Mouse (Mus musculus) embryonic stem cell, embryonic (primary cell): Measurements from ENCODE around the gene Pcdh7.

Experiments
- CTCF ChIA-PET, 4 experiments: fragments of 300-600 bp in 2 of 4; fragments of 350-600 bp in 2 of 4; sonication (Branson Sonifier 250); formaldehyde crosslinking; loops; one replicate each; lab custom pipeline; 2022; ENCODE audit warnings: inconsistent platforms in 2 of 4; lab: Charles Lee
- POLR2A ChIA-PET, 4 experiments: fragments of 300-600 bp in 2 of 4; fragments of 350-600 bp in 2 of 4; sonication (Branson Sonifier 250); formaldehyde crosslinking; loops; one replicate each; lab custom pipeline; 2022; ENCODE audit warnings: antibody characterized with exemption in 4 of 4, inconsistent platforms in 1 of 4; lab: Charles Lee

Pcdh7 gene

DNA sequence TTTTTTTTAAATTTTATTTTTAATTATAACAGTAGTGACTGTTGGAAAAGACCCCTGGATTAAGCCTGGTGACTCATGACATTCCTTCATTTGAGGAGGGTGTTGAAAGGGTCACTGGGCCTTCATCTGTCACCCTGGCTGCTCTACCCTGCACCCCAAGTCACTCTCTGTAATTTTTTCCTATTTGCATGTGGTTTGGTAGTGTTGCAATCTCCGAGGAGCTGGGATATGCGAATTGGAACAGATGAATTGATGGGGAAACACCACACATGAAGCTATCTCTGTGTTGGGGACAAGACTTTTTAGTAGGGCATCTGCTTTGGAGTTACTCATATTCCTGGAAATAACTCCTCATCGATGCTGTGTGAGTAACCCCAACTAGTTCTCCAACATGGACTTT is 146.5 kb downstream of the Pcdh7 start:
- POLR2A ChIA-PET: interaction anchor here in 1 of 4 experiments (1.2 kb wide), 1 partner anchor 16 kb away, joined by 4 read pairs; no protein-coding TSS in a partner anchor
- CTCF ChIA-PET: no interaction called here

DNA sequence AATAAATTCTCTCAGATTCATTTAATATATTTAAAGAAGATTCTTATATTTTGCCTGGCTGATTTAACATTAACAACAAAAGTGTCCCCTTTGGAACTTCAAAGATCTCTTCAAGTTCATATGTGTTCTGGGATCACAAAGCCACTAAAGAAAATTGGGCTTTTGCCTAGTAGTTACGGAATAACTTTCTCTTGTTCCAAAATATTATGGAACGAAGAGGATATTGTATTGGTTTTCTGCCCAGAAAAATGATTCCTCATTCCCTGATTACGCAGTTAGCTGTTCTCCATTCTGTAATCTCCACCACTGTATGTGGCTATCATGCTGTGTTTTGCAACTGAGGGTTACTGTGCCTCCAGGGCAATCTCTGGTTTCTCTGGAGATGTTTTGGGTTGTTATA is 147.5 kb downstream of the Pcdh7 start:
- ChIA-PET POLR2A (interaction anchor here in 2 of 4 experiments (0.7 to 1.2 kb wide), 2 partner anchors 17 to 39 kb away, joined by 4 to 6 read pairs; no protein-coding TSS in a partner anchor), CTCF (interaction anchor here in 1 of 4 experiments (0.7 kb wide), 1 partner anchor 37 kb away, joined by 3 read pairs; no protein-coding TSS in a partner anchor)

DNA sequence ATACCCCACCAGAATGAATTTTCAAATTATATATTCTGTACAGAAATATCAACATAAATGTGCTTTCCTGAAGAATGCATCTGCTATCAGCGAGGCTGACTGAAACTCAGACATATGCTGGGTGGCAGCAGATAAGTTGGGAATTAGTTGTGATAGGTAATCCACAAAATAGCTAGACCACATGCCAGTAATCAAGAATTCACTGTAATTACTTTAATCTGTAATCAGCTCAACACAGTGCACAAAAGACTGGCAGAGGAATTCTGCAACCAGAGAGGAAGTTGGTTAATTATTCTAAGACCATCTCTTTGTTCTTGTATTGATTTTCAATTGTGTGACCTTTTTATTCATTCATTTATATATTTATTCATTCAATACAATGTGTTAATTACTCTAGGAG is 148.3 kb downstream of the Pcdh7 start:
- ChIA-PET POLR2A (no interaction called here), CTCF (no interaction called here)

DNA sequence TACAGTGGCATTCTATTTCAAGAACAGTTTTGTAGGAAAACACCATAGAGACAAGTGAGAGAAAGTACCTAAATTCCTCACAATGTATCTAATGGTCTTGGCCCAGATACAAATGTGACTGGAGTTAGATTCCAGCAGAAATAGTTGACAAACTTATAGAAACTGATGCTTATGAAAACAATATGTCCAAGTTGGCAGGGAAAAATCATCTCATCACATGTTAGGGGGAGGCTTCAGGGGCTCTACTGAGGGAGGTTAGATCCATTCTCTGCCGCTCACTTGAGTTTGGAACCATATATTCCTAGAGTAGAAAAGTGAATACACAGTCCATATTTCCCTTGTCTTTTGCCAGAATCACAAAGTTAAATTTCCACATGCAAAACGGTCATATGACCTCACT is 150.1 kb downstream of the Pcdh7 start:
- CTCF ChIA-PET: no interaction called here
- POLR2A ChIA-PET: no interaction called here

DNA sequence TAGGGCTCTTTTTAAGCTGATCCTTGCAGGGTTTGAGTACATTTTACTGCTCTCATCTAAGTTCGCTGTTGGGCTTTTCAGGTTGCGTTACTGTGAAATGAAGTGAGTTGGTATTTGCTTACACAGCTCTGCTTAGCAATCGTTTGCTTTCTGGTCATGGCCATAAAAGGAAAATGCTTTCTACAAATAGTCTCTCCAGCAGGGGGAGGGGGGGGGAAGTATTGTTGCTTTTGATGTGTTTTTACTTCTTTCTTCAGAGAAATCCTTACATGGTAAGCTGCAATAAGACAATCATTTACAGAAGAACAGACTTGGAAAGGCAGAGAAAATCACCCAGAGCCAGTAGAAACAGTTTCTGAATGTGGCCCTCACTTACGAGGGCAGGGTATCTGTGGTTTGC is 150.9 kb downstream of the Pcdh7 start:
- POLR2A ChIA-PET: no interaction called here
- CTCF ChIA-PET: no interaction called here

DNA sequence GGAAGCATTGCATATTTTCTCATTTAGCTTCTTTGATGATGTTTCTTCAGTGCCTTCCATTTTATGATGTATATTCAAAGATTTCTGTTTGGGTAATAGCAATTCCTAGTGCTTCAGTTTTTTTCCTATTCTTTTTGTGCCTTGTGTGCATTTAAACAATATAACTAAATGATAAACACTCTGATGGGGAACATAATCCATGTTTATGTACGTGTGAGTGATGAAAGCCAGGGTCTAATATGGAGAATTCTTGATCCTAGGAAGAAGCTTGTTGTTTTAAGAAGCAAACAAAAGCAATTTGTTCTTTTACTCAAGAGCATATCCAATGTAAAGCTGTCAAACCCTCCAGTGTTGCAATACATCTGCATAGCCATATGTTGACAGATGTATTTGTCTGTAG is 153.0 kb downstream of the Pcdh7 start:
- POLR2A ChIA-PET: no interaction called here
- CTCF ChIA-PET: interaction anchor here in 1 of 4 experiments (0.6 kb wide), 1 partner anchor 12 kb away, joined by 6 read pairs; no protein-coding TSS in a partner anchor

DNA sequence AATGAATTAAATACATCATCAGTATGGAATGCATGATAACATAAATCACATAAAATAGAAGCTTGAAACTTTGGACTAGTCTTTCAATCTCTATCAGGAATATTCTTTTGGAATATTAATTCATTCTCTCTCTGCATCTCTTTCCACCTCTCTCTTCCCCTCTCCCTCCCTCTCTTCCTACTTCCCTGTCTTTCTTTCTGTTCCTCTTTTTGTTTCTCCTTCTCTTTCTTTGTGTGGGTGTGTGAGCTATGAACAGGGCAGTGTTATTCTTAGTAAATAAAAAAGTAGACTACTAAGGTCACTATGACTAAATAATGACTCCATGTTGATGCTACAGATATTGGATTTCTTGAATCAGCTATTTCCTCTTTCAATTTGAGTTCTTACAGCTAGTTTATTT is 167.2 kb downstream of the Pcdh7 start:
- POLR2A ChIA-PET: no interaction called here

DNA sequence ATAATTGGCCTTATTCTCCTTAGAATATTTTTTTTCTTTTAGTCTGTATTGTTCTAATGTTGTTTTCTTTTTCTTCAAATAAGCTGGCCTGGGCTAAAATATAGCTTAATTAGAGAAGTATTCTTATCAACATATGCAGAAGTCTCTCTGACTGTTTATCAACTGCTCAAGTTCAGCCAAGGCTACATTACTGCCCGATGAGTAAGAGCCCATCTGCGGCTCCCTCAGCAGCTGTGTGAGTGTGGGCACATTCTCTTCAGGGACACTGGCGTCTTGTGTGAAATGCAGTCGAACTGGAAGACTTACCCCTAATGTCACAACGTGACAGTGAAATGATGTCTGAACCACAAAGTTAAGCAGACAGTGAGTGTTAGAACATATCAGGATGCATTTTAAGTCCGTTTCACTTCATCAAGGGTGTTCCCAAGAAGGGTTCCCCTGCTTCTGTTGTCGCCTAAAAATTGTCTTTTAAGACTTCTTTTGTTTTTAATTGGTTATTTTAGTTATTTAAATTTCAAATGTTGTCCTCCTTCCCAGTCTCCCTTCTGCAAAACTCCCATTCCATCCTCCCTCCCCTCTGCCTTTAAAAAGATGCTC is 181.3 kb downstream of the Pcdh7 start:
- POLR2A ChIA-PET: no interaction called here
- CTCF ChIA-PET: no interaction called here

More for the DNA sequence above, 167.2 kb downstream of the Pcdh7 start:
- CTCF ChIA-PET: no interaction called here

DNA sequence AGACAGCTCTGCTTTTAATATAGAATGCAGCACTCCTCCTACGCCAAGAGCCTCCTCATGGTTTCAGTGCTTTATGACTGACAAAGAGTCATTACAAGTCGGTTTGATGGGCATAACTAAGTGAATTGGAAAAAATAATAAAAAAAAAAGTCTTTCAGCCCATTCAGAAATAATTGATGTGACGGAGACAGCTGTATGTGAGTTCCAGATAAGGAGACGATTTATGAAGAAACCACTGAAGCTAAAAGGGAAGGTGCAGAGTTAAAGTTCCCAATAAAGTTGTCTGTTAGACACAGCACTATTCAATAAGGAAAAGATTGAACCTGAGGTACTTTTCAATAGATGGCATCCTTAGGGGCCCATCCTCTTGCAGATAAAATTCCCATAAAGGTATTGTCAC is 189.5 kb downstream of the Pcdh7 start:
- ChIA-PET POLR2A (interaction anchor here in 1 of 4 experiments (0.7 kb wide), 1 partner anchor 32 kb away, joined by 3 read pairs; no protein-coding TSS in a partner anchor), CTCF (no interaction called here)

DNA sequence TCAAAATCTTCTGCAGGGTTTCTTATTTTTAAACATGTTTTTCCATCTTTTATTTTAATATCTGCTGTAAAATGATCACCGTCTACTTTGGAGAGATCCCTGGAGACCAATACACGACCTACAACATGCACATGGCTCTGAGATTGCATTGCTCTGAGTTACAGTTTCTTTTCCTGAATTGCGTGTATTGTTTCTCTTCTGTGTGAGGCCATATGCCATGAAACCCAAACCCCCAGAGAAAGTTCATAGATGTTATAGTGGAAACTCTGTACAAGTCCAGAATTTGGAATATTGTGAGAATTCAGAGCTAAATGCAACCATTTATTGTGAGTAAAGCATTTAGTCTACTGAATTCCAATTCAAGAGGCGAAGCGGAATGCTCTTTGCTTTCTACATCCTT is 203.4 kb downstream of the Pcdh7 start:
- ChIA-PET POLR2A (no interaction called here), CTCF (no interaction called here)

DNA sequence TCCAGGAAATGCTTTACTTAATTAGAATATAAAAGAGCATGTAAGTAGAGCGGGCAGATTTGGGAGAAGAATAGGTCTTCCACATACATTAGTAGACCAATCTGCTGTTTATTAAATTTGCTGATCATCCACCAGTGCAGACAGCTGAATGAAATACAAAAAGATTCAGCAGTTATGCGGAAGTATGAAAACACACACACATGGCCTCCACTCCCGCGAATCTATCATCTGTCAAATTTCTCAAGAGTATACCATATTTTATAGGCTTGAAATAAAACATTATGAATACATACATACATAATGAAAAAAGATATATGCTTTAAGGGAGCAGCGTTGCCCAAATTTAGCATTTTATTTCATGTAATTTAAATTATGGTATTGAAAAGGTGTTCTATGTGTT is 213.6 kb downstream of the Pcdh7 start:
- ChIA-PET CTCF (no interaction called here), POLR2A (no interaction called here)

DNA sequence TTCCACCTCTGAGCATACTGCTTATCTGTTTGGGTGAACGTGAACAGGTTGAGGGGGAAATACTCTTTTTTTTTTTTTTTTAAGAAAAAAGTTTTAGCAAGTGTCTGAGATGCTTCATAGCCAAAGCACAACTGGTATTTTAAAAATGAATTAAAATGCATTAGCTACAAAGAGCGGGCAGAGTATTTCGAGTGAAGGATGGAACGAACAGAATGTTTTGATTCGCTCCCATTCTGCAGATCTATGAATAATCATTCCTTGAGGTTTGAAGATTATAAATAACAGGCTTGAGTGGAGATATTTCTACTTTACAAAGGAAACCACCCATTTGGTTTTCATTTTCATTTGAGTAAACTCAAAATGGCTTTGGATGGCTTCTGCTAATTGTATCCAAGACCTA is 214.0 kb downstream of the Pcdh7 start:
- POLR2A ChIA-PET: no interaction called here
- CTCF ChIA-PET: no interaction called here

DNA sequence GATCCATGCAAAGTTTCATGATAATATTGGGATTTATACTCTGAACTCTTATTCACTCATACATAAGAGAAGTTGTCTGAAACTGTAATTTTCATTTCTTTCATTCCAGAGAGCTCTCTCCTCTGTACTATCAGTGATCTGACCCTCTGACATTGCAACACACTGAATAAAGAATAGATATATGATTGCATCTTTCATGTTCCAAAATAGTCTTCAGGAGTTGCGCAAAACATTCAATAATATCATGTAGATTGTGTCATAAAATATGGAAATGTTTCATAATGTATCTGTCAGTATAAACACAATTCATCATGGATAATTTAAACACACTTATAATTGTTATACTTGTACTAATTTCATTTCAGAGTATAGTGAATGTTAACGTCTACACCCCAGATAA is 216.9 kb downstream of the Pcdh7 start:
- ChIA-PET CTCF (no interaction called here), POLR2A (no interaction called here)

DNA sequence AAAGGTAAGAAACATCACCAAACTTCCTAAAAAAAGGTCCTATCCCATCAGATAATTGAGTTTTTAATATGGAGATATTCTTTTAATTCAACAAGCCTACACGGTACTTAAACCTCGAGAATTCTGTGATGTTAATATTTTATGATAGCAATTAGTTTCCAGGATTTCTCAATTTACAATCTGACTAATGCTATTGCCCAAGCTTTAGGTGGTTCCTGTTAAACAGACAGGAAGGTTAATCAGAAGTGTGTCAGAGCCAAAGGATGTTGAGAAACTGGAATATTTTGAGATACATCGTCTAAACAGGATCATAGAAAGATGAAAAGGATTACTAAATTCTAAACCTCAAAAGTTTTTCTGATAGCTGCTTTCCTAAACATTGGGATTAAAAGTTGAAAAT is 222.7 kb downstream of the Pcdh7 start:
- ChIA-PET POLR2A (no interaction called here), CTCF (no interaction called here)

DNA sequence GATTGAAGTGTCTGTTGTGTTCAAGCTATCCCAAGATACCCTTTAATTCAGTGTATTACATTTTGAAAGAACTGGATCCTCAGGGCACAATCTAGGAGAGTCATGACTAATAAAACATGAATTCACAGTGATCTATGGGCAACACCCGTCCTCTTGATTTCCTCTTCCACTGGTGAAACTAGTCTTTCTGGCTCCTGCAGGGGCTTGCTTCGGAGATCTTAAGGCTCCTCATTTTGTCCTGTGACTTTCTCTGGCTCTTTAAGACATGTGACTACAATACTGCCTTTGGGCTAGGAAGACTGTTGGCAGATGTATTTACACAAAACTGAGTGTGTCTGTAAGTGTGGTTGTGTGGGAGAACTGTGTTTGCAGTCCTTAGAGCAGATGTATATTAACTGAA is 225.4 kb downstream of the Pcdh7 start:
- ChIA-PET CTCF (no interaction called here), POLR2A (no interaction called here)

DNA sequence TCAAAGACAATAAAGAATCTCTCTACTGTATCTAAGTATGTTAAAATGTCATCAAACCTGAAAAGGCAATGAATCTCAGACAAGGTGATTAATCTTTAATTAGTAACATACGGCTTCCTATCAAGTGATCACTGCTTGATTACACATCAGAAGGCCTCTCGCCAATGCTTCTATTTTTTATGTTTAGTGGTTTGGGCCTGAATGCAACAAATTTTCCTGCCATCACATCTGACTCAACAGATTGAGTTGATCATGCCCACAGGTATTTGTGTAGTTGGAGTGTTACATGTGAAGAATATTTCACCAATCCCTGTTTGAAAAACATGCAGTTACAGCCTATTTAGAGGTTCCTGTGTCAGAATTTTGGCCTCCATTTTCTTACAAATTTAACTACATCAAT is 225.8 kb downstream of the Pcdh7 start:
- ChIA-PET POLR2A (no interaction called here), CTCF (no interaction called here)

DNA sequence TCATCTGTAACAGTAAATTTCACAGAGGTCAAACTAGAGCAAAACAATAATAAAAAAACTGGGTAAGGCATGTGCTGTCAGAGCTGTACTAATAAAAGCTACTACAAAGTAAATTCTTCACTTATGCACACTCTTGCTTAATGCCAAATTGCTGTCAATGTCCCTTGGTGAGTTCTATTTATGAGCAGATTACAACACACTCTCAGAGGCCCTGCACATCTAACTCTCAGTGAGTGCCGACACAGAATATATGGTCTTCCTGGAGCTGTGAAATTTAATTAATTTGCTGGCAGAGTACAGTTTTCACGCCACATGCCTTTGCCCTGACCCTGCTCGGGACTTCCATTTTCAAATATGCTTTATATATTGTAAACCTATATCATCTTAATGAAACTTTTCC is 227.7 kb downstream of the Pcdh7 start:
- CTCF ChIA-PET: no interaction called here
- POLR2A ChIA-PET: no interaction called here

DNA sequence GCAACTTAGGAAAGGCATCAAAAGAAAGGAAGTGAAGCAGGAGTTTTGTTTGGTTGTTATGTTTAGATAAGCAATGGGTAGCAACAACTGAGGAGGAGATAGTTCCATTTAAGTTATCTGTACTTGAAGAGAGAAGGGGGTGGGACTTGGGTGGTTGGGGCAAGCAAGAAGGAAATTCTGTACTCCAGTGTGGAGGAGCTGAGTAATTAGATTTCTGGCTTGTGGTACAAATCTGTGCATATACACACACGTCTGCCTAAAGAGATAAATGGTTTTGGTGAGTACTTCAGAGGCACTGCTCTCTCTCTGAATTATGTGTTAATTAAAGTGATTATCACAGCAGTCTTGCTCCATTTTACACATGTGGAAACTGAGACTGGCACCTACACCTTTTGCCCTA is 241.6 kb downstream of the Pcdh7 start:
- POLR2A ChIA-PET: no interaction called here
- CTCF ChIA-PET: no interaction called here

DNA sequence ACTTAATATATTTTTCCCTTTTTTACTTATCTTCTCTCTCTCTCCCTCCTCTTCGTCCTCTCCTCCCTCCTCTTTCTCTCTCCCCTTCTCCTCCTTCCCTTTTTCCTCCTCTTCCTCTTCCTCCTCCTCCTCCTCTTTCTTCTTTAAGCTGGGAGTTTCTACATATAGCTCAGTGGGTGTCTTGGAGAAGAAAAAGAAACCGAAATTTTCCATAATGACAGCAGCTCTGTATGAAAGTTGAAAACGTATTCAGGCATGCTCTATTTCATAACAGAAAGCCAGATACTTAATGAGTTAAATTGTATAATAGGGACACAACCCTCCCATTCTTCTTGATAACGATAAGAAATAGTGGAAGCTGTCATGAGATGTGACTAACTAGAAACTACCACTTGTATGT is 246.0 kb downstream of the Pcdh7 start:
- CTCF ChIA-PET: interaction anchor here in 1 of 4 experiments (0.6 kb wide), 1 partner anchor 194 kb away, joined by 3 read pairs; no protein-coding TSS in a partner anchor
- POLR2A ChIA-PET: no interaction called here

DNA sequence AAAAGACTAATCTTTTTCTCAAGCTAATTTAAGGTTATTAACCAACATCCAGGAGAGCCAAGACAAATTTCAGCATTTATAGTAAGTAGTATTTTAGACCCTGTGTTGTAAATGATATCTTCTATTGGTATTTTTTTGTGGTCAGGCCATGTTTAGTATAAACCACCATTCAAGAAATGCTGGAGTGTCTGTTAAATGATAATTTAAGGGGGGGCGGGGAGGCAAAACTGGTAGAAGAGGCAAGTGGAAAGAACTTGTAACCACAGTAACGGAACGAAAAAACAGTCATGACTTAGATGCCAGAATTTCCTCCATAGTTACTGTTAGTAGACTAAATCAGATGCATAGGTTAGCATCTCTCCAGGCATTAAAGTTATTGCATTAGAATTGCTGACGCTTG is 246.4 kb downstream of the Pcdh7 start:
- ChIA-PET POLR2A (no interaction called here), CTCF (interaction anchor here in 1 of 4 experiments (0.6 kb wide), 1 partner anchor 195 kb away, joined by 3 read pairs; no protein-coding TSS in a partner anchor)

DNA sequence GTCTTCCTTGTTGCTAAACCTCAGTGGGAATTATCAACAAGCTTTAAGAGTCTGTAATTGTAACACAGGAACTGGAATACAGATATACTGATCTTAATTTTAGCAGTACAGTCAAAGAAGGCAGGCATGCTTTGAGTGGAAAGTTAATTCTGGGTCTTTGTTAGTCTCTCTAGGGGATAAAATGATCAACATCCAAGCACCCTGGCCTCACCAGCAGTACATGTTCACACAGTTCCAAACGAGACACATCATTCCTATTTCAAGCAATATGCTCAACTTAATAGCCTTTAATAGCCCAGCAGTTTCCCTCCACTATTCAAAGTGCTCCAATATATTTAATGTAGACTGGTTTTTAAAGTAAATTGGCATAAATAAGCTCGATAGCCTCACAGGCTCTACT is 275.8 kb downstream of the Pcdh7 start:
- CTCF ChIA-PET: no interaction called here

DNA sequence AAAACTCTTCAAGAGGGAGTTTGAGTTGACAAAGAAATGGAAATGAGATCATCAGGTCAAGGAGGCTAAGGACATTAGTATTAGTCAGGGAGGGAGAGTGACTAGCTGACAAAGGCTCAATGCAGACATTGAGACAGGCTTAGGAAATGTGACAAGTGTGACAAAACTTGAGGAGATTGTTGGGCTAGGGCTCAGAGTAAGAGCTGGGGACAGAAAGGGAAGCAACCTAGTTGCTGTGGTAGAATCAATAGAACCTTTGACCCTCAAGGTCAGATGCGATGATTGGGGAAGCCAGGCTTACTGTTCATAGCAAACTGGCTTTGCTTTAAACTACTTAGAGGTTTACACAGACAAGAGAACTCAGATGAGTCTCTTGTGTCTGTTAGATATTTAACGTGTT is 303.6 kb downstream of the Pcdh7 start:
- POLR2A ChIA-PET: no interaction called here
- CTCF ChIA-PET: no interaction called here

More for the DNA sequence above, 275.8 kb downstream of the Pcdh7 start:
- POLR2A ChIA-PET: no interaction called here
